Mouse (Mus musculus) hindbrain, embryonic 15.5 days (tissue): Measurements from ENCODE around the gene Gm47959. TPM values are rescaled to one million over a fixed set of nuclear protein-coding genes. Genes with fewer than 3 reads are reported as not detected.
A peak's percentile ranks its signal among the peaks of the same experiment; 100 is the strongest.

Experiments
- ATAC-seq: fragments of 200-750 bp; cut with Nextera tagmentation; 2 replicates; pipeline ENCODE4 v1.8.0; 2017; ENCODE audit warnings: low read depth, moderate number of reproducible peaks, moderate TSS enrichment; ENCODE audit not compliant: low FRiP score
- H3K27ac ChIP-seq: fragments of 300-500 bp; sonication (generic); replicated peaks from 2 replicates; pipeline ENCODE4 v1.5.1; 2015; ENCODE audit warnings: mild to moderate bottlenecking, inconsistent platforms
- H3K27me3 ChIP-seq: fragments of 300-500 bp; sonication (generic); 2 replicates; pipeline ENCODE4 v1.6.1; 2015; ENCODE audit warnings: control low read depth, inconsistent platforms
- H3K36me3 ChIP-seq: fragments of 300-500 bp; sonication (generic); 2 replicates; pipeline ENCODE4 v1.6.1; 2015; ENCODE audit warnings: control low read depth, inconsistent platforms
- H3K4me1 ChIP-seq: fragments of 300-500 bp; sonication (generic); replicated peaks from 2 replicates; pipeline ENCODE4 v1.6.1; 2015; ENCODE audit warnings: control low read depth, inconsistent platforms
- H3K4me2 ChIP-seq: fragments of 300-500 bp; sonication (generic); 2 replicates; pipeline ENCODE4 v1.6.1; 2015; ENCODE audit warnings: moderate library complexity, mild to moderate bottlenecking, inconsistent platforms
- H3K4me3 ChIP-seq: fragments of 300-500 bp; sonication (generic); 2 replicates; pipeline ENCODE4 v1.5.1; 2015; ENCODE audit warnings: mild to moderate bottlenecking, inconsistent platforms
- H3K9ac ChIP-seq: fragments of 300-500 bp; sonication (generic); 2 replicates; pipeline ENCODE4 v1.6.1; 2015; ENCODE audit warnings: inconsistent platforms
- H3K9me3 ChIP-seq: fragments of 300-500 bp; sonication (generic); 2 replicates; pipeline ENCODE4 v1.6.1; 2016; ENCODE audit warnings: control low read depth, inconsistent platforms
- WGBS: fragments of 180-500 bp; shearing (Covaris S2); methylation state at CpG from one replicate; pipeline ENCODE4 v1.1.7; 2015; 5-methylcytosine and 5-hydroxymethylcytosine counted together
- polyA plus RNA-seq: library from polyadenylated mRNA; unstranded; fragments of >200 nt; fragmentation: Nextera tagmentation; extraction: Ambion mirVana; gene quantifications from 2 replicates; pipeline ENCODE4 v1.2.1, GENCODE M21; 2015

The Gm47959 gene
- polyA plus RNA-seq, 1 experiment from 2014 or later: not detected

GRCm38 (mm10) chr1:83038109-83038672 is 37.8 kb downstream of the Gm47959 start, which contains the start of gene Slc19a3:
TSS of gene Slc19a3 (minus strand) at chr1:83038448.
- Histone ChIP-seq H3K4me2 (peak within 1 kb of the TSS; percentile 86), H3K4me3 (peak within 1 kb of the TSS; percentile 53), H3K27ac (peak within 1 kb of the TSS; percentile 41), H3K9ac (peak within 1 kb of the TSS; percentile 55), H3K9me3 (no peaks in the 10 kb centered on the region), H3K27me3 (no peaks in the 10 kb centered on the region), H3K36me3 (no peaks in the 10 kb centered on the region), H3K4me1 (peaks cover 6% of the 10 kb centered on the region; the same call in 1 of the 2 replicates)
- ATAC-seq: peak; percentile 96
- under 1% methylated on average over 25 of the region's 25 CpGs for WGBS

GRCm38 (mm10) chr1:83039080-83039479 is 38.7 kb downstream of the Gm47959 start:
- Histone ChIP-seq H3K27ac (no peak overlapping the region), H3K4me3 (no peak overlapping the region), H3K9me3 (no peaks in the 10 kb centered on the region), H3K4me1 (peaks cover 6% of the 10 kb centered on the region; the same call in 1 of the 2 replicates), H3K27me3 (no peaks in the 10 kb centered on the region), H3K9ac (no peak overlapping the region), H3K4me2 (no peak overlapping the region), H3K36me3 (no peaks in the 10 kb centered on the region)
- WGBS: 84% methylated on average over 4 of the region's 4 CpGs
- no peak for ATAC-seq

- Histone ChIP-seq H3K9me3 (no peaks in the 10 kb centered on the region), H3K27ac (no peak within 1 kb of the TSS), H3K9ac (no peak within 1 kb of the TSS), H3K27me3 (no peaks in the 10 kb centered on the region), H3K4me1 (peaks cover 5% of the 10 kb centered on the region; the same call in 1 of the 2 replicates), H3K4me2 (no peak within 1 kb of the TSS), H3K4me3 (no peak within 1 kb of the TSS), H3K36me3 (no peaks in the 10 kb centered on the region)
- WGBS: 89% methylated on average over 2 of the region's 2 CpGs
- no peak for ATAC-seq
Measured at GRCm38 (mm10) chr1:83042380-83042779, 42.0 kb downstream of the Gm47959 start, which contains the start of gene Krtap28-10. TSS of gene Krtap28-10 (minus strand) at chr1:83042480.

GRCm38 (mm10) chr1:83044882-83045427 is 44.6 kb downstream of the Gm47959 start, which contains the start of gene Gm47969:
TSS of gene Gm47969 (plus strand) at chr1:83044932.
- Histone ChIP-seq H3K36me3 (no peaks in the 10 kb centered on the region), H3K27me3 (no peaks in the 10 kb centered on the region), H3K9me3 (no peaks in the 10 kb centered on the region), H3K9ac (no peak within 1 kb of the TSS), H3K4me1 (no peaks in the 10 kb centered on the region), H3K4me2 (no peak within 1 kb of the TSS), H3K4me3 (no peak within 1 kb of the TSS), H3K27ac (no peak within 1 kb of the TSS)
- ATAC-seq: no peak
- WGBS: 83% methylated on average over 5 of the region's 5 CpGs

Other genes starting within 250 kb of the Gm47959 start
- gene Tm4sf20, start 232.1 kb upstream of the Gm47959 start, polyA plus RNA-seq: 0.21 TPM in 1 of 2 replicates, not detected in the other
- gene Gm47791, start 229.3 kb upstream of the Gm47959 start, polyA plus RNA-seq: not detected in 2 replicates
- 26.6 TPM in 2 replicates for gene Agfg1, start 161.1 kb upstream of the Gm47959 start, polyA plus RNA-seq
- 0.19 and 0.28 TPM in 2 replicates for gene A030005L19Rik, start 87.2 kb upstream of the Gm47959 start, polyA plus RNA-seq
- gene A030014E15Rik, start 75.6 kb upstream of the Gm47959 start, polyA plus RNA-seq: not detected in 2 replicates
- gene Gm6217, start 69.1 kb upstream of the Gm47959 start, polyA plus RNA-seq: not detected in 2 replicates
- not detected in 2 replicates for gene A030003K21Rik, start 57.2 kb upstream of the Gm47959 start, polyA plus RNA-seq
- not detected in 2 replicates for gene Gm7544, start 44.5 kb upstream of the Gm47959 start, polyA plus RNA-seq
- gene Gm47955, start 40.3 kb upstream of the Gm47959 start, polyA plus RNA-seq: not detected in 2 replicates
- gene Slc19a3, start 37.9 kb downstream of the Gm47959 start, polyA plus RNA-seq: 0.98 and 1.1 TPM in 2 replicates
- gene Krtap28-10, start 41.9 kb downstream of the Gm47959 start, polyA plus RNA-seq: not detected in 2 replicates
- gene Gm47969, start 44.4 kb downstream of the Gm47959 start, polyA plus RNA-seq: not detected in 2 replicates
- gene A030005K14Rik, start 58.8 kb downstream of the Gm47959 start, polyA plus RNA-seq: not detected in 2 replicates
- gene Krtap28-13, start 60.4 kb downstream of the Gm47959 start, polyA plus RNA-seq: not detected in 2 replicates
- not detected in 2 replicates for gene Ccl20, start 116.2 kb downstream of the Gm47959 start, polyA plus RNA-seq
- gene Daw1, start 159.2 kb downstream of the Gm47959 start, polyA plus RNA-seq: 1.1 and 2.0 TPM in 2 replicates